Mouse (Mus musculus): ENCODE data around the gene Idh3a. TPM values are rescaled to one million over a fixed set of nuclear protein-coding genes. Genes with fewer than 3 reads are reported as not detected.

Idh3a gene
- 100 to 1,000 TPM; 507 to 582 TPM for total RNA-seq (2021)
- polyA plus RNA-seq (2012; rRNA removed), result 367 and 618 TPM in 2 replicates
- long read RNA-seq, transcript Idh3a-205 (11 exons, 2,580 nt), result major isoform, 1,039 of 1,124 reads
- long read RNA-seq, partial matches to known transcripts, result 29 of 1,124 reads
- long read RNA-seq, other reads (novel, unspliced or antisense), result 52 of 1,124 reads

DNA sequence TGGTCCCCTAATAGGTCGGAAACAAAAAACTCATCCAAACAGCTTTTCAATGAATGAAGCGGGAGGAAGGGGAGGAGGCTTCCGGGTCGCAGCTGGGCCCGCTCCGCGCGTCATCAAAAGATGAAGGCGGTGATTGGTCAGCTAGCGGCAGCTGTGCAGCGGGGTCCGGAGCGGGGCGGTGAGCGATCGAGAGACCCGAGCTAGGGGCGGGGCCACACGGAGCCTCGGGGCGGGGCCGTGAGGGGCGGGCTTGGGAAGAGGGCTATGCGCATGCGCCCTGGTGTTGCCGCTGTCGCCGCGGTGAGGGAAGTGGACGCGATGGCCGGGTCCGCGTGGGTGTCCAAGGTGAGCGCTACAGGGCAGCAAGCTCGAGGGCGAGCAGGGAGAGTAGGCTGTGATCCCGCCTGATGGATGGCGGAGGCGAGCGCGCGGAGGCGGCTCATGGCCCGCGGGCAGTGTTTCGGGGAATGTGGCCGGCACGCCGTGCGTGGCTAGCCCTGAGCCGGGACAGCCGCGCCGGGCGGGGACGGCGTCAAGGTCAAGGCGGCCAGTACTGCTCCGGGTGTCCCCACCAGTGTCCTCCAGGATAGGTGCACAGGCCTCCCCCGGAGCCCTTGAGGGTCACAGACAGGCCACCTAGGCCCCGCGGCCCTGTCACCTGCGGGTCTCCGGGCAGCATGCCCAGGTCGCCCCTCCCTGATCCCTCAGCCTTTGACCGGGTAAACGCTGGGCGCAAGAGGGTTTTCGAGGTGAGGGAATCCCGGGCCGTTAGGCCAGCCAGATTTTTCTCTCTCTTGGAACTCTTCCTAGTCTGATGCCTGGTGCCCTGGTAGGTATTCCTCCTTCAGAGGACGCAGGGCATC lies at the start of gene Idh3a:
Gene Idh3a (plus strand): TSS at position 136 of the 863 bp plus-strand sequence.
- TF ChIP-seq POLR2A (IDR thresholded peaks at IDR 0.05; ENCODE audit: insufficient read depth, low read depth, low read length) (peak; percentile 90), CTCF (IDR thresholded peaks at IDR 0.05) (no peak)
- Histone ChIP-seq H3K27ac (peak within 1 kb of the TSS; percentile 91), H3K4me1 (ENCODE audit: control insufficient read depth, insufficient read depth, low read length) (peaks cover 2% of the 10 kb centered on the region), H3K79me2 (replicated peaks; ENCODE audit: control insufficient read depth, insufficient read depth, low read length) (peaks cover 2% of the 10 kb centered on the region; the same call in 1 of the 2 replicates), H3K27me3 (ENCODE audit: control insufficient read depth, insufficient read depth, low read length) (no peaks in the 10 kb centered on the region), H3K36me3 (ENCODE audit: control insufficient read depth, insufficient read depth, low read length) (peaks cover 4% of the 10 kb centered on the region), H3K9ac (ENCODE audit: low read depth, low read length) (peak within 1 kb of the TSS; percentile 80), H3K4me3 (peak within 1 kb of the TSS; percentile 99)
- intact Hi-C loops (cut with DNase I), result loop anchor here (2.0 kb wide), 1 partner anchor 26 kb away; the partner anchor contains the start of gene Cib2
- DNase-seq, result peak; percentile 99
- WGBS, result under 1% methylated on average over 72 of the region's 73 CpGs

DNA sequence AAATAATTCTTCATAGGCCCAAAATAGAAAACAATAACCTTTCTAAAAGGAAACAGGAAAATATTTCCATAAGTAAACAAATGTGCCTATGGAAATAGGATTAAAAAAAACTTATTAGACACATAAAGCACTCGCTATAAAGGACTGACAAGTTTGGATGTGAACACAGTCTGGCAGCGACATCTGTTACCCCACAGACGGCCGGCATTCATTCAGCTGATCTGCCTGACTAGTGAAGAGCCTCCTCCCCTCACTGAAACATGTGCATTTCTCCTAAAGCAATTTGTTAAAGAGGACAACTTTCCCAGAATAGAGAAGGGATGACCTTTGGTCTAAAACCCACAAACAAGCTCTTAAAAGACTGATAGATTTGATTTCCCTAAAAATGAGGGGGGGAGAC lies 49.1 kb upstream of the Idh3a start:
- intact Hi-C loops (cut with DNase I), result no loop called here
- Histone ChIP-seq H3K79me2 (replicated peaks; ENCODE audit: control insufficient read depth, insufficient read depth, low read length) (no peaks in the 10 kb centered on the region), H3K27me3 (ENCODE audit: control insufficient read depth, insufficient read depth, low read length) (no peaks in the 10 kb centered on the region), H3K9ac (ENCODE audit: low read depth, low read length) (no peak overlapping the region), H3K4me3 (no peak overlapping the region), H3K27ac (no peak overlapping the region), H3K36me3 (ENCODE audit: control insufficient read depth, insufficient read depth, low read length) (no peaks in the 10 kb centered on the region), H3K4me1 (ENCODE audit: control insufficient read depth, insufficient read depth, low read length) (no peaks in the 10 kb centered on the region)
- TF ChIP-seq POLR2A (IDR thresholded peaks at IDR 0.05; ENCODE audit: insufficient read depth, low read depth, low read length) (no peak), CTCF (IDR thresholded peaks at IDR 0.05) (no peak), EP300 (IDR thresholded peaks at IDR 0.05; ENCODE audit: insufficient read depth, low read depth, low read length) (no peak)
- no peak for DNase-seq
- WGBS, result 63% methylated on average over 4 of the region's 4 CpGs

DNA sequence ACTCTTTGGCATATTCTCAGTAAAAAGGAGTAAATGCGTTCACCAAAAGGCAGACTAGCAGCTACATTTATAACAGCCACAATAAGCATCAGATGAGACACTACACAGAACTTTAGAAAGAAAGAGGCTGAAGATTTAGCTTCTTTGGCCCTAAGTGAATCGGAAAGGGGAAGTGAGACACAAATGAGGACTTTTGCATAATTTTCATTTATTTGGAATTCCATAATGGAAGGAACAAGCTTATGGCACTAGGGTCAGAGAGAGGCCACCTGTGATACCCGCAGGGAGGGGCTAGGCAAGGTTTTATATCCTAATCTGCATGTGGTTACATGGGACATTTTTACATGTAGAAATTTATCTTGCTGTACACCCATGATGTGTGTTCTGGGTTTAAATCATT lies 48.7 kb upstream of the Idh3a start:
- H3K27me3 ChIP-seq (ENCODE audit: control insufficient read depth, insufficient read depth, low read length), result no peaks in the 10 kb centered on the region
- H3K4me1 ChIP-seq (ENCODE audit: control insufficient read depth, insufficient read depth, low read length), result no peaks in the 10 kb centered on the region
- no peaks in the 10 kb centered on the region for H3K36me3 ChIP-seq (ENCODE audit: control insufficient read depth, insufficient read depth, low read length)
- 80% methylated on average over 3 of the region's 3 CpGs for WGBS
- intact Hi-C loops (cut with DNase I), result no loop called here
- no peak overlapping the region for H3K9ac ChIP-seq (ENCODE audit: low read depth, low read length)
- no peak overlapping the region for H3K27ac ChIP-seq
- no peak overlapping the region for H3K4me3 ChIP-seq
- TF ChIP-seq CTCF (IDR thresholded peaks at IDR 0.05), result no peak
- no peak for TF ChIP-seq POLR2A (IDR thresholded peaks at IDR 0.05; ENCODE audit: insufficient read depth, low read depth, low read length)
- TF ChIP-seq EP300 (IDR thresholded peaks at IDR 0.05; ENCODE audit: insufficient read depth, low read depth, low read length), result no peak
- no peak for DNase-seq
- H3K79me2 ChIP-seq (replicated peaks; ENCODE audit: control insufficient read depth, insufficient read depth, low read length), result no peaks in the 10 kb centered on the region

GRCm38 (mm10) chr9:54538244-54538643 lies 47.9 kb upstream of the Idh3a start:
- H3K27me3 ChIP-seq (ENCODE audit: control insufficient read depth, insufficient read depth, low read length), result no peaks in the 10 kb centered on the region
- no peak overlapping the region for H3K9ac ChIP-seq (ENCODE audit: low read depth, low read length)
- intact Hi-C loops (cut with DNase I), result no loop called here
- no peak for DNase-seq
- H3K4me1 ChIP-seq (ENCODE audit: control insufficient read depth, insufficient read depth, low read length), result no peaks in the 10 kb centered on the region
- no peaks in the 10 kb centered on the region for H3K79me2 ChIP-seq (replicated peaks; ENCODE audit: control insufficient read depth, insufficient read depth, low read length)
- no peak overlapping the region for H3K27ac ChIP-seq
- TF ChIP-seq POLR2A (IDR thresholded peaks at IDR 0.05; ENCODE audit: insufficient read depth, low read depth, low read length) (no peak), EP300 (IDR thresholded peaks at IDR 0.05; ENCODE audit: insufficient read depth, low read depth, low read length) (no peak), CTCF (IDR thresholded peaks at IDR 0.05) (no peak)
- no peak overlapping the region for H3K4me3 ChIP-seq
- 98% methylated on average over 3 of the region's 3 CpGs for WGBS
- no peaks in the 10 kb centered on the region for H3K36me3 ChIP-seq (ENCODE audit: control insufficient read depth, insufficient read depth, low read length)

DNA sequence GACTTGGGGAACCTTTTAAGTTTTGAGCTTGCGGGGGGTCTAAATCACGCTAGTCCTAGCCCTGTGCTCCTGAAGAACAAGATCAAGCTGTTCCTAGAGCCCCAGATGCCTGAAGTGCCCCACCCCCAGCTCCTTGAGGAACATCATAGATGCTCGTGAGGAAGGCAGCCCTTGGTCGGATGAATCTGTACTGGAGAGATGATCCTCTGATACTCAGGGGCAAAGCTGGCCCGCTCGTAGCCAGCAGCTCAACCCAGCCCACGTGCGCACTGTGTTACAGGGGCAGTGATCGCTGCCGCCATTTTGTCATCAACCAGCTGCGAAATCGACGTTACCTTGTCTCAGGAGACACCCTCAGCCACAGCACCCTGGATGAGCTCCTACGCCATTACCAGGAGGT lies 47.5 kb upstream of the Idh3a start, which contains the start of gene Sh2d7:
Gene Sh2d7 (plus strand): TSS at position 301 of the 400 bp plus-strand sequence.
- Histone ChIP-seq H3K4me1 (ENCODE audit: control insufficient read depth, insufficient read depth, low read length) (no peaks in the 10 kb centered on the region), H3K9ac (ENCODE audit: low read depth, low read length) (no peak within 1 kb of the TSS), H3K36me3 (ENCODE audit: control insufficient read depth, insufficient read depth, low read length) (no peaks in the 10 kb centered on the region), H3K27ac (no peak within 1 kb of the TSS), H3K79me2 (replicated peaks; ENCODE audit: control insufficient read depth, insufficient read depth, low read length) (no peaks in the 10 kb centered on the region), H3K27me3 (ENCODE audit: control insufficient read depth, insufficient read depth, low read length) (no peaks in the 10 kb centered on the region), H3K4me3 (no peak within 1 kb of the TSS)
- no peak for DNase-seq
- no peak for TF ChIP-seq EP300 (IDR thresholded peaks at IDR 0.05; ENCODE audit: insufficient read depth, low read depth, low read length)
- 92% methylated on average over 14 of the region's 14 CpGs for WGBS
- intact Hi-C loops (cut with DNase I), result no loop called here

DNA sequence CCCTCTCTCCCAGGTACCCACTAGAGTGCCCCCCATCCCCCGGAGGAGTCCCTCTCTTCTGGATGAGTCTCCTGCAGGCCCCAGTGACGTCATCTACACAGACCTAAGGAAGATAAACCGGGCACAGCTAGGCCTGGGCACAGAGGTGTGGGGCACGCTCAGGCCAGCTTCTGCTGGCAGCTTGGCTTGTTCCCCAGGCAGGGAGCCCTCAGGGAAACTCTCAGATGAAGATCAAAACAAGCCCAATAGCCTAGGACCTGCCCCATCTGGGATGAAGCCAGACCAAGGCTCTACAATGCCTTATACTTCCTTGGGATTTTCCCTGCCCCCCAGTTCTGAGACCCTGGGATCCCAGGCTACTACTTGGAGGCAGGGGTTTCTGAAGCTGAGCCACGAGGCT lies 45.3 kb upstream of the Idh3a start:
- no peak overlapping the region for H3K4me3 ChIP-seq
- 48% methylated on average over 5 of the region's 5 CpGs for WGBS
- no peaks in the 10 kb centered on the region for H3K27me3 ChIP-seq (ENCODE audit: control insufficient read depth, insufficient read depth, low read length)
- H3K36me3 ChIP-seq (ENCODE audit: control insufficient read depth, insufficient read depth, low read length), result no peaks in the 10 kb centered on the region
- no peak overlapping the region for H3K9ac ChIP-seq (ENCODE audit: low read depth, low read length)
- intact Hi-C loops (cut with DNase I), result no loop called here
- H3K4me1 ChIP-seq (ENCODE audit: control insufficient read depth, insufficient read depth, low read length), result no peaks in the 10 kb centered on the region
- DNase-seq, result no peak
- TF ChIP-seq CTCF (IDR thresholded peaks at IDR 0.05) (no peak), POLR2A (IDR thresholded peaks at IDR 0.05; ENCODE audit: insufficient read depth, low read depth, low read length) (no peak), EP300 (IDR thresholded peaks at IDR 0.05; ENCODE audit: insufficient read depth, low read depth, low read length) (no peak)
- H3K27ac ChIP-seq, result no peak overlapping the region
- H3K79me2 ChIP-seq (replicated peaks; ENCODE audit: control insufficient read depth, insufficient read depth, low read length), result no peaks in the 10 kb centered on the region
